Mouse (Mus musculus): ENCODE results near the gene Triobp.
"Not testable (repeated sequence)": the region's sequence is repeated elsewhere in the genome, so short reads cannot be mapped to it uniquely, and the experiment has no call there.

Triobp gene

DNA sequence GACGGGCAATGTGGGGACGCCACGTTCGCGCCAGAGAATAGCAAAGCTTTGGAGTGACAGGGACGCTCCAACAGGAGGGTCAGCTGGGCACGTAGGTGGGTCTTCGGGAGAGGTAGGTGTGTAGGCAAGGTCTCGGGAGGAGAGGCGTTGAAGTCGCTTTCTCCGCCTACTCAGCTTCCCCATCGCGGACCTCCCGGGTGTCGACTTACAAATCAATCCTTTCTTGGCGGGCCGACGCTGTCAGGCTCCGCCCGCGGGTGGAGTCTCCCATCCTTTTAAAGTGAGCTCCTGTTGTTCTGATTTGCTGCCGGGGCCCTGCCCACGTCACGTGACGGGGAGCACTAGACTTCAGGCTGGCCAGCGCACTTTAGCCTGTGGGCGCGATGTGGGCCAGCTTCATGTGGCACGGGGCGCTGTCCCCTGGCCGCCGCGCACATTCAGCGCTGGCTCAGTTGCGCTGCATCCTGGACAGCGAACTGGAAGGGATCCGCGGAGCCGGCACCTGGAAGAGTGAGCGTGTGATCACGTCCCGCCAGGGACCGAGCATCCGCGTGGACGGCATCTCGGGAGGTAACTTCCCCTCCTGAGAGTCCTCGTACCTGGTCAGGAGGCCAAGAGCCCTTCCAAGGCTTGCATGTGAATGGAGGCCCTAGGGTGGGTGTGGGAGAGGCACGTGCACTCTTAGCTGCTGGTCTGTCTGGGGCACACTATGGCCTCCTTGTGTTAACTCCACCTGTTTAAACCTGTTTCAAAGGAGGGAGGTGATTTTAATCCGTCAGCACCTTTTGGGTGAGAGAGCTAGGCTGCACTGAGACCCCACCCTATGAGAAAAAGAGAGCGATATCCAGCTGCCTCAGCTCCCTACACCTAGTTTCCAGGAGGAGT, 83.3 kb downstream of the Triobp start:
- peak; percentile 83 to 89 for DNase-seq (ENCODE audit: low spot score in 2 of 2)

DNA sequence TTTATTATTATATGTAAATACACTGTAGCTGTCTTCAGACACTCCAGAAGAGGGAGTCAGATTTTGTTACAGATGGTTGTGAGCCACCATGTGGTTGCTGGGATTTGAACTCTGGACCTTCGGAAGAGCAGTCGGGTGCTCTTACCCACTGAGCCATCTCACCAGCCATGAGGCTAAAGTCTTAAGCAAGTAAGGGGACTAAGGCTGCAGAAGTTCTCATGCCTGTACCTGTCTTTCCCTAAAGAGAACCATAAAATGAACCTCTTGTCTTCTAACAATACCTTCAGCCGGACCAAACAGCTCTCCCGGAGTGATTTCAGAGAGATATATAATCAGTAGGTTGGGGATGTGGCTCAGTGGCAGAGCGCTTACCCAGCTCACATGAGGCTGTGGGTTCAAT, 84.4 kb downstream of the Triobp start:
- not testable (repeated sequence) for DNase-seq (ENCODE audit: low spot score in 2 of 2)

DNA sequence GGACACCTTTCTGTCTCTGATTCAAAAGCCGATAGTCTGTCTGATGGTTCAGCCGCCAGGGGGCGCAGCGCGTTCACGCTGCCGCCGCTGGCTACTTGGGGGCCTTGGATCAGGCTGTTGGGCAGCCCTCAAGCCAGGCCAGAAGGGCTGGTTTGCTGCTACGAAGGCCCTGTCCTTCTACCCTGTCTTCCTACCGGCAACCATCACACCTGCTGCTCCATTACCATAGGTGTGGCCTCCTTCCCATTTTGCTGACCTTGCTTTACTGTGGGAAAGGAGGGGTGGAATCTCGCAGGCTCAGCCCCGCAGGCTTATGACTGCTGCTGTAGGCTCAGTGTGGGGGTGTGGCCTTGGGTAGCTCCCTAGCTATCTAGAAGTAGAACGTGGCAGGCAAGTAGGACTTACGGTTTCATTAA, 90.4 kb downstream of the Triobp start:
- peak in 1 of 2 experiments; percentile 81 for DNase-seq (ENCODE audit: low spot score in 2 of 2)

DNA sequence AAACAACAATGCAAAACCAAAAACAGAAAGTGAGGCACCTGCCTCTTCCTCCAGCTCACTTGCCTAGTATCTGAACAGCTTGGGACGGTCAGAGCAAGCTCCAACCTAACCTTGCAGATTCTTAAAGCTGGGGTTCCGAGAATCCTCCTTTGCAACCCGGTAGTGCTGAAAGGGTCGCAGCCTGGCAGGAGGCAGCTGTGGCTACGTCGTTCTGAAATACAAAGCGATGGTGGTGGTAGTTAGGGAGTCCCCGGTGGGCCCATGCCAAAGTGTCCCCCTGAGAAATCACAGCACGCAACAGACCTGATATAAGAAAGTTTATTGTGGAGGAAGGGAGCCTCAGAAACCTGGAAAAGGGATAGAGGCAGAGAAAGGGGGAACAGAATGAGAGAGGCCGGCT, 90.8 kb downstream of the Triobp start:
- no peak for DNase-seq (ENCODE audit: low spot score in 2 of 2)

DNA sequence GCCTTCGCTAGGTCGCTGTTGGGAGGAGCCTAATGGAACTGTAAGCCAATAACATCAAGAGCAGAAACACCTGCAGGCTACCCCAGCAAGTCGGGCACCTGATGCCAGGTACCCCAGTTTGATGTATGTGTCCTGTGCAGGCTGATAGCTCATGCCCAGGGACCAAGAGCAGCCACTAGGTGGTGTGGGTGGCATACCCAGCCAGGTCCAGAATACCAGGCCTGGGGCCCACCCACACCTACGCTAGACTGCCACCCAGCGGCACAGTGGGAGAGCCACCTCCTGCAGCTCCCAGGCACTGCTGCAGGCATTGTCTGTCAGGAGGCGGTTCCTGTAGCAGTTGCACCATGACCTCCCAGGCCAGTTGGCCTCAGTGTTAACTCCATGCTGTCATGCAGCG, 91.3 kb downstream of the Triobp start:
- peak; percentile 74 to 78 for DNase-seq (ENCODE audit: low spot score in 2 of 2)

DNA sequence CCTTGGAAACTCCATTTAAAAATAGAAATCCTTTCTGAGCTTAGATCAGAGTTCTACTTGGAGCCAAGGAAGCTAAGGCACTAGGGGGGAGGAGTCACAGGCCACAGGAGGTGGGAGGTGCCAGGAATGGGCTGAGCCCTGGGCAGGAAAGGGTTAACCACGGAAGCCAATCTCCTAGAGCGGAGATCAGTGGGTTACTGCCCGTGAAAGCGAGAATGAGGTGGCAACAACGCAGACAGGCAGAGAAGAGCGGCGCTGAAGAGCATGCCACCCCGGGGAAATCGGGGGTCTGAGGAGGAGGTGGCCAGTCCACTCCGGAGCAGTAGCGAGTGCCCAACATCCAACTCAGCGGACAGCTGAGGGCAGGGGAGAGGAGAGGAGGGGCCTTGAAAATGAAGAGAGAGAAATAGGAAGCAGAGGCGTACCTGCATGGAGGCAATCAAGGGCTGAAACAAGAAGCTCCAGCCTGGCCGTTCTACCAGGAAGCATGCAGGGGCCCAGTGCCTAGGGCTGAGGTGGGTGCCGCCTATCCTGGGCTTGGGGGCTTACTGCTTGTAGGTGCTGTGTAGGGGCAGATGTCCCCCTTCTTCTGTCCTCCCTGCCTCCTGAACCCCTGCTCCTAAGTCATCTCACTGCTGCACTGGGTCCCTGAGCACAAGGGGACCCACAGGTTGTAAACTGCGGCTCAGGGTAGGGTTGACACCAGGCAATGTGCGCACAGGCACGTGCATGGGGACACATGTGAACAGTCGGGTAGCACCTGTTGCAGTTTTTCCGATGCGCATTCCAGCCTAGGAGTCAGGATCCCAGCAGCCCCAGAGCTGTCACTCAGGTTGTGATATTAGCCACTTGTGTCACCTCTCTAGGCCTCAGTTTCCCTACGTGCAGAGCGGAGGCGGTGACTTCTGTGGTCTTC, 93.2 kb downstream of the Triobp start:
- DNase-seq (ENCODE audit: low spot score in 2 of 2): no peak

DNA sequence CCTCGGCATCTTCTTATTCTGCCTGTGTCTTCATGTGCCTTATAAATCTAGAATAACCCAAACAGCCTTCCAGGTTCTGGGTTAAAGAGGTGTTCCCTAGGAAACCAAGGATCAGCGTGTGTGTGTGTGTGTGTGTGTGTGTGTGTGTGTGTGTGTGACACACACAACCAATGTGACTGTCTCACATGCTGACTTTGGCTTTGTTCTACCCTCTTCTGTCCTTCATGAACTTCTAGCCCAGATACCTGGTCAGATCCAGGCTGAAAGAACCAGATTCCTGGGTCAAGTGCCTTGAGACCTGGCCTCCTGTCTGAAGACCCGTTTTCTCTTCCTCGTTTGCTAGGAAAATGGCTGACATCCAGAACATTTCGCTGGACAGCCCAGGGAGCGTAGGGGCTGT, 94.1 kb downstream of the Triobp start, which contains the start of gene Galr3:
Galr3 (plus strand) TSS at position 301 of the 400 bp plus-strand sequence.
- no peak for DNase-seq (ENCODE audit: low spot score in 2 of 2)

DNA sequence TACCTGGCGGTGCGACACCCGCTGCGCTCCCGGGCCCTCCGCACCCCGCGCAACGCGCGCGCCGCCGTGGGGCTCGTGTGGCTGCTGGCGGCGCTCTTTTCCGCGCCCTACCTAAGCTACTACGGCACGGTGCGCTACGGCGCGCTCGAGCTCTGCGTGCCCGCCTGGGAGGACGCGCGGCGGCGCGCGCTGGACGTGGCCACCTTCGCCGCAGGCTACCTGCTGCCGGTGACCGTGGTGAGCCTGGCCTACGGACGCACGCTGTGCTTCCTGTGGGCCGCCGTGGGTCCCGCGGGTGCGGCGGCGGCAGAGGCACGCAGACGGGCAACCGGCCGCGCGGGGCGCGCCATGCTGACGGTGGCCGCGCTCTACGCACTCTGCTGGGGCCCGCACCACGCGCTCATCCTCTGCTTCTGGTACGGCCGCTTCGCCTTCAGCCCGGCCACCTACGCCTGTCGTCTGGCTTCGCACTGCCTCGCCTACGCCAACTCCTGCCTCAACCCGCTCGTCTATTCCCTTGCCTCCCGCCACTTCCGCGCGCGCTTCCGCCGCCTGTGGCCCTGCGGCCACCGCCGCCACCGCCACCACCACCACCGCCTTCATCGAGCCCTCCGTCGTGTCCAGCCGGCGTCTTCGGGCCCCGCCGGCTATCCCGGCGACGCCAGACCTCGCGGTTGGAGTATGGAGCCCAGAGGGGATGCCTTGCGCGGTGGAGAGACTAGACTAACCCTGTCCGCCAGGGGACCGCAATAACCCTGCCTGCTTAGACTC, 95.4 kb downstream of the Triobp start:
- DNase-seq (ENCODE audit: low spot score in 2 of 2): no peak

DNA sequence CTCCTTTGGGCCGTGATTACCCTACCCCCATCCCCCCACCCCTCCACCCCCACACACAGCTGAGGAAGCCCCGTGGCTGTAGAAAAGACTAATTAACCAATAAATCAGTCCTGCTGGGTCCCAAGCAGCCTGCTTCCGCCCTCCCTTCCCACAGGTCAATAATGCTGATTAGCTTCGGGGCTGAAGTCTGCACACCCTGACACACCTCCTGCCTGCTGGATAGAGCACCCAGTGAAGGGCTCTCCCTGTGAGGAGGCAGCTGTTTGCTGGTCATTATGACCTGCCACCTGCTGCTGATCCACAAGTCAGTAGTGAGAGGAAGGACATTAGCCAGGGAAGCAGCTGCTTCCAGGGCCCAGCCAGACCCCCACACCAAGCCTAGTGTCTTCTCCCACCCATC, 97.3 kb downstream of the Triobp start:
- no peak for DNase-seq (ENCODE audit: low spot score in 2 of 2)

DNA sequence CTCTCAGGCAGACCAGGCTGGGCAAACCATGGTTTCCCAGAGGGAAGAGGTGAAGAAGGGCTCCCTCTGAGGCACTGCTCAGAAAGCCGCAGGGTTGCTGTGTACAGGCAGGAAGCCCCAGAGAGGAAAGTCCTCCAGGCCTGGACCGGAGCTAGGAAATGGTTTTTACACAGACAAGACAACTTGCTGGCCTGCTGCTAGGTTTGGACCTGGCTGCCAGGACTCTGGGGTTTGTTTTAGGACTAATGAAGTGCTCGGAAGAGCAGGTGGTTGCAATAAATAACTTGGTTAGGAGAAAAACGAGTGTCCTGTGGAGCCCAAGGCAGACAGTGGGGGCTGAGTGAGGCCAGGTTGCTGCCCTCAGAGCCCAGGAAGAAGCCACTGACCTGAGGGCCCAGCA, 100.7 kb downstream of the Triobp start:
- DNase-seq (ENCODE audit: low spot score in 2 of 2): no peak

DNA sequence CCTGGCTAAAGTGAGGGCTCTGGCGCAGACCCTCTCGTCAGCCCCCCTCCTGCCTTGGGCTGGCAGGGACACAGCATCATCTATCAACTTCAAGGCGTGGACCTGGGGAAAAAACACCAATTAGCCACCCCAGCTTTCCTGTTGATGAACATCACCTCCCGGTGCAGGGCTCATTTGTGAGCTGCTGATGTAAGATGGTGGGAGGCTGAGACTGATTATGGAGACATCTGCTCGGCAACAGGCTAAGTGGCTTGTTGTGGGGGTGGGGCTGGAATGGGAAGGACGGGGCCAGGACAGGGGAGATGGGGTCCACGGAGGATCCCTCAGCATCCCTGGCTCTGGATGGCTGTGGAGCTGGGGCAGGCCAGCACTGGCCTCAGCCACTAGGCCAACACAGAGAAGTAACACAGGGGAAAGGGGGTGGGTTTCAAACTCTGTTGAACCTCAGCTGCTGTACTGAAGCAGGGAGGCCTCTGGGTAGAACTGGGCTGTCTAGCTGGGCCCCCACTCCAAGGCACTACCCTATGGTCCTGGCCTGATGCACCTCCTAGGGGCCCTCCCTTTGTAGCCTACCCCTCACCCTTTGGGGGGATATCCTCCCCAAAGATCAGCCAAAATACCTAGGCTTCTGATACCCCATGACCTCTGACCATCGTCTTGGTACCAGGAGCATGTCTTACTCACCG, 102.8 kb downstream of the Triobp start:
- no peak for DNase-seq (ENCODE audit: low spot score in 2 of 2)

DNA sequence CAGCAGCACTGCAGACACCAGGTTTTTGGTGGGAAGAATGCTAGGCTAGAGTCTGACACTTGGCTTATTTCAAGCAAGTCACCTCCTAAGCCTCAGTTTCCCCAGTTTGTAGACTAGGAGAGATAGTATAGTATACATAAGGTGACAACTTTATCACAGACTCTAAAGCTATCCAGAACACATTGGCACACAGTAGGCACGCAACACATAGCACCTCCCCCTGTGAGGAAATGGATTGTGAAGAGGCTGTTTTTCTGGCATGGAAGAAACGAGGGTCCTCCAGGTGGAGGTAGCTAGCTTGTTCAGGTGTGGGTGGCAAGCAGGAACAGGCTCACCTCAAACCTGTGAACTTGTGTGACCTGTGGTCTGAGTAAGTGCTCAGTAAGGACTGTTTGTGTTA, 103.4 kb downstream of the Triobp start:
- no peak for DNase-seq (ENCODE audit: low spot score in 2 of 2)

DNA sequence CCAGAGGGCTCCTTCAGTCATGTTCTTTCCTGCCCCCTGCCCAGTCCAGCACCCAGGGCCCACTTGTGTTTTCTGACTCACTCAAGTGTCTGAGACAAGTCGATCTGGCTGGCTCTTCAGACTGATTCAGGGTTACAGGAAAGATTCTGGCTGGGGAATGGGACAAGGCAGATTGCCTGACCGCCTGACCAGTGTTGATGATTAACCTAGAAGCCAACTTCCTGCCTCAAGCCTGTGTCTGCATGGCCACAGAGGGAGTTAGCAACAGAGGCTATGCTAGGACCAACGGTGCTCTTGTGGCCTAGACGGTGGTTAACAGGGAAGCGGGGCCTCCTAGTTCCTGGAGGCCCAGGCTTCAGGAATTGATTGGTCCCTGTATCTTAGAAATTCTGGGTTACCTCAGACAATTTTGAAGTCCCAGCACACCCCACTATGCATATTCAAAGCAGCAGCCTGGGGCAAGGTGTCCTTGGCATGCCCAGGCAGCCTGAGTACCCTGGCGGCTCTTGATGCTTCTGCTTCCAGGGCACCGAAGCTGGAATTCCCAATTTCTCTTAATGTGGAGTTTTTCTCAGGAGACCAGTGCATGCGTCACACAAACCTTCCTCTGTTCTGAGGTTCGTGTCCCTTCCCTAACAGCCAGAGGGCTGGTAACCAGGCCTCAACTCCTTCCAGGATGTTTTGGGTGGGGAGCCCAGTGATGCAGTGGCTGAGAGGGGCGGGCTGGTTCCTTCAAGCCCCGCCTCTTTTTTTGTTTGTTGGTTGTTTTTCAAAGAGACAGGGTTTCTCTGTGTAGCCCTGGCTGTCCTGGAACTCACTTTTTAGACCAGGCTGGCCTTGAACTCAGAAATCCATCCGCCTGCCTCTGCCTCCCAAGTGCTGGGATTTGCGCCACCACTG, 104.2 kb downstream of the Triobp start:
- DNase-seq (ENCODE audit: low spot score in 2 of 2): no peak

DNA sequence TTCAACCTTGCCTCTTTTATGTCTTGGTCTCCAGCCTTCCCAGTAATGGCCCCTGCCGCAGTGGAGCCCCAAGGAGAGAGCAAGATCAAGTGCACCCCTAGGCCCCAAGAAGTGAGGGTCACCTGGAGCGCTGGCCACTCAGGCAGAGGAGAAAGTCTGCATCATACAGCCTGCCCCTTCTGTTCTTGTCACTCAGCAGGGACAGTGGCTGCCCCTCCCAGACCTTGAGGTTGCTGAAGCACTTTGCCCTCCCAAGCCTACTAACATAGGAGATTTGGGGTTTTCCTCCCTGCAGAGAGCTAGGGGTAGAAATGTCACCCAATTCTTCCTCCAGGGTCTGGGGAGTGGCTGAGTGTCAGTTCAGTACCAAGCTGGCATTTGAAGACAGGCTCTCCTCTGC, 104.8 kb downstream of the Triobp start:
- no peak for DNase-seq (ENCODE audit: low spot score in 2 of 2)

Data from urinary bladder, postnatal 4 days (tissue).